Mouse (Mus musculus) c-Kit-positive CD71-positive TER-119-positive erythroid progenitor cells, embryonic 14.5 days (primary cell): ENCODE measurements around the gene Ccm2l.

Experiments
- DNase-seq: peaks from one replicate; pipeline ENCODE4 v3.0.0-alpha.2; 2013; ENCODE audit warnings: low spot score

Ccm2l gene

GRCm38 (mm10) chr2:153065747-153066508 is at the start of gene Ccm2l:
Gene Ccm2l, plus strand, starts transcription at chr2:153065955.
- no peak for DNase-seq

GRCm38 (mm10) chr2:153016786-153017185 is 49.0 kb upstream of the Ccm2l start:
- DNase-seq: no peak

- no peak for DNase-seq
These were observed 46.4 kb upstream of the Ccm2l start for GRCm38 (mm10) chr2:153019355-153019754.

- DNase-seq: no peak
These were observed 44.6 kb upstream of the Ccm2l start for GRCm38 (mm10) chr2:153021163-153021562.

- DNase-seq: no peak
These were observed 42.9 kb upstream of the Ccm2l start for GRCm38 (mm10) chr2:153022855-153023254.

GRCm38 (mm10) chr2:153026052-153026451 is 39.7 kb upstream of the Ccm2l start:
- no peak for DNase-seq

GRCm38 (mm10) chr2:153027501-153027900 is 38.3 kb upstream of the Ccm2l start:
- DNase-seq: no peak

GRCm38 (mm10) chr2:153030422-153030821 is 35.3 kb upstream of the Ccm2l start:
- no peak for DNase-seq

GRCm38 (mm10) chr2:153031126-153032082 is 34.4 kb upstream of the Ccm2l start, which contains the start of gene Xkr7:
Gene Xkr7, plus strand, starts transcription at chr2:153031852.
- no peak for DNase-seq

- peak; percentile 56 for DNase-seq
These were observed 33.5 kb upstream of the Ccm2l start for GRCm38 (mm10) chr2:153032083-153032842.

GRCm38 (mm10) chr2:153032973-153033372 is 32.8 kb upstream of the Ccm2l start:
- DNase-seq: no peak

GRCm38 (mm10) chr2:153033545-153034230 is 32.1 kb upstream of the Ccm2l start:
- DNase-seq: no peak

- DNase-seq: no peak
These were observed 29.1 kb upstream of the Ccm2l start for GRCm38 (mm10) chr2:153036690-153037089.

GRCm38 (mm10) chr2:153043886-153044285 is 21.9 kb upstream of the Ccm2l start:
- no peak for DNase-seq

GRCm38 (mm10) chr2:153045884-153046299 is 19.9 kb upstream of the Ccm2l start:
- no peak for DNase-seq

- DNase-seq: peak; percentile 27
These were observed 17.8 kb upstream of the Ccm2l start for GRCm38 (mm10) chr2:153047828-153048465.

GRCm38 (mm10) chr2:153049288-153049996 is 16.3 kb upstream of the Ccm2l start:
- no peak for DNase-seq

- DNase-seq: no peak
These were observed 15.8 kb upstream of the Ccm2l start for GRCm38 (mm10) chr2:153049997-153050358.

- no peak for DNase-seq
These were observed 14.7 kb upstream of the Ccm2l start for GRCm38 (mm10) chr2:153051095-153051494.

GRCm38 (mm10) chr2:153051537-153051936 is 14.2 kb upstream of the Ccm2l start:
- DNase-seq: no peak
